Mouse (Mus musculus) kidney, adult 11 months (tissue): ENCODE results near the gene Tpsg1.
A peak's percentile ranks its signal among the peaks of the same experiment; 100 is the strongest.

Experiments
- DNase-seq: peaks from one replicate; pipeline ENCODE4 v3.0.0; 2022

Tpsg1 gene

DNA sequence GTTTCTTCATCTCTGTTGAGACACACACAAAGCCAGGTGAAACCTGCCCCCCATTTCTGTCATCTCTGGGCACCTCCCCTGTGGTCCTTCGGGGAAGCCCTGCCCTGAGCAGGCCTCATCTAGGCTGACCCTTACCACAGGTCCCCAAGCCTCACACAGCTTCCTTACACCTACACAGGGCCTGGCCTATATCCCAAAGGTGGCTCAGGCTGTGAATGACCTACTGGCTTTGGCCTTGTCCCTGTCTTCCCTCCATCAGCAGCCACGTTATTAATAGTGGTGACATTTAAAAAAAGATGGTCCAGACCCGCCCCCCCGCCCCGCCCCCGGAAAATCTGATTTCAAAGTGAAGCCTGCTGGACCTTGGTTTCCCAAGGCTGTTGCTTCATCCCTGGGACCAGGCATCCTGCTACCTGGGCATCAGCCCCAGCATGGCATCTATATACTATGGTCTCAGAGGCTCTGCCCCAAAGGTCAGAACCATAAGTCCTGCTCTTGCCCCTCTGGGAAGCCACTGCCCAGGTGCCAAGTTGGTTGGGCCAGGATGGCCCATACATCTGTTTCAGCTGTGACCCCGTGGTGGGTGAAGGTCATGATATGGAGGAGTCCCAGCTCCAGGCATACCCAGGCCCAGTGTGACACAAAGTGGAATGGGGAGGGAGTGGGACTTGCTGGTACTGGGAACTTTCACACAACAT is 39.4 kb downstream of the Tpsg1 start:
- no peak for DNase-seq

GRCm38 (mm10) chr17:25409621-25410020 is 40.5 kb downstream of the Tpsg1 start:
- DNase-seq, result no peak

GRCm38 (mm10) chr17:25410180-25410579 is 41.1 kb downstream of the Tpsg1 start:
- no peak for DNase-seq

DNA sequence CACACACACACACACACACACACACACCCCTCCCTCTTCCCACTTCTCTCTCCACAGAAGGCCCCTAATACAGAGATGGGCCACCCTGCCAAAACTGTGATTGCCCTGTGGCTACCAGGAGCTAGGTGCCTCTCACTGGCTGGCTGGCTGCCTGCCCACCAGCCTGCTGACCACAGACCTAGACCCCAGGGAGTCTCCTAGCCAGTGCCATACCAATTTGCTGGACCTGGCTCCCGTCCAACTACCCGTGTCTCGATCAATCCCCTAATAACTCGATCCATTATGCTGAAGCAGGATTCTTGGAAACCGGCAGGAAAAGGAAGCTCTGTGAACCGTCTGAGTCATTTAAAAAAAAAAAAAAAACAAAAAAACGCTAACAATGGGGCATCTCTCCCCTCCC is 41.7 kb downstream of the Tpsg1 start:
- DNase-seq, result no peak

DNA sequence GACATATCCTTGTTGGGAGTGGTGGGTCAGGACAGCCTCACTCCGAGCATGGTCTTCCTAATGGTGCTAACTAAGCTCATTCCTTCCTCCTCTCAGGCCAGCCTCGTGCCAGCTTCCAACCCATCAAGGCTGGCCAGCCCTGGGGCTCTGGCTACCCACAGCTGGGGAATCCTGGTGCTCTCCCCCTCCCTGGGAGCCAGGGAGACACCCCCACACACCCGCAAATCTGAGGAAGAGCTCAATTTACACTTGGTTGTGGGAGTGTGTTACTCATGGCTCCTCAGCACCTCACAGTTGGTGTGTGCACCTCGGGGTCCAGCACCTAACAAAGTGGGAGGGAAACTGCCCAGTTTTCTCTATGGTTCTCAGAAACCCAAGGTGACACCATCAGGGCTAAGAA is 42.2 kb downstream of the Tpsg1 start:
- no peak for DNase-seq

GRCm38 (mm10) chr17:25414209-25414608 is 45.1 kb downstream of the Tpsg1 start:
- DNase-seq, result peak; percentile 84

DNA sequence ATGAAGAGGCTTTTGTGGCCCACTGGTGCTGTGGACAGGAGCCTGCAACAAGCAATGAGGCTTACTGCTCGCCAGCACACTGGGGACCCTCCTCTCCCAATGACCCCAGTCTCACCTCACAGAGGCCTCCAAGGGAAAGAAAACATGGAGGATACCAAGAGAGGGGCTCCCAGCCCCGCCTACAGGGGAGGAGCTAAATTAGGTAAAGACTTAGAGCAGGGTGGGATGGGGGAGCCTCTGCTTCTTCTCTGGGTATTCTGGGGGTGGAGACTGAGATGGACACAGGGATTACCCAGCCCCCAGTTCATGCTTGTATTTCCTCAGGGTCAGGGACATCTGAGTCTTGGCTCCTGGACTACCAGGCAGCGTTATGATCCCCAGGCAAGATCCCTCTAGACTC is 45.8 kb downstream of the Tpsg1 start:
- DNase-seq, result no peak

- no peak for DNase-seq
These were observed 46.4 kb downstream of the Tpsg1 start for GRCm38 (mm10) chr17:25415421-25415913.

DNA sequence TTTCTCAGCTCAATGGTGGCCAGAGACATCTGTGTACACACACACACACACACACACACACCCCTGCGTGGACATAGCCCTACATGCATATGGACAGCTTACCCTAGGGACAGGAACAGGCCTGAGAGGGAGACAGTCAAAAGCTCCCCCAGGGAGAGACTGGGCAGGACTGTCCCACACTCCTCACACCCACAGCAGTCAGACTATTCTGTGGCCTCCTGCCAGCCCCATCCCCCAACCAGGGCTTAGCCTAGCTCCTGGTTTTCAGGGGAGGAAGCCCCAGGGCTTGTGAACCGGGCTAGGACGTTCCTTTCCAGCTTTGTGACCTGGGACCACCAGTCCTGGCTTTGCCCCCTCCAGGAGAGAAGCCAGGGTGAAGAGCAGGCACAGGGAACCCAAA is 47.1 kb downstream of the Tpsg1 start:
- DNase-seq, result no peak

DNA sequence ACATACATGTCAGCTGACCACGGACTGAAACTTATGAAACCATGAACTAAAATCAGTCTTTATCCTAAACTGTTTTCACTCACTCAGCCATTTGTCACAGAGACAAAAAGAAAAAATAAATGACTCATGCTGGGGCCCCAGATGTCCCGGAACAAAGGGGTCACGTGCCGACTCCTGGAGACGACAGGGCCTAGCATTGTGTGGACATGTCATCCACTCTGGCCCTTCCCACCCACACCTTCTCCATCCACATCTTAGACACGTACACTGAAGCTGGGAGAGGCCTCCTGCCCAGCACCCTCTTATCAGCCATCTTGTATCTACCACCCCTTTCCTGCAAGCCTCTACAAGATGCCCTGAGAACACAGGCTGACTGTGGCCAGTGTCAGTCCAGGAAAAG is 48.9 kb downstream of the Tpsg1 start:
- no peak for DNase-seq

DNA sequence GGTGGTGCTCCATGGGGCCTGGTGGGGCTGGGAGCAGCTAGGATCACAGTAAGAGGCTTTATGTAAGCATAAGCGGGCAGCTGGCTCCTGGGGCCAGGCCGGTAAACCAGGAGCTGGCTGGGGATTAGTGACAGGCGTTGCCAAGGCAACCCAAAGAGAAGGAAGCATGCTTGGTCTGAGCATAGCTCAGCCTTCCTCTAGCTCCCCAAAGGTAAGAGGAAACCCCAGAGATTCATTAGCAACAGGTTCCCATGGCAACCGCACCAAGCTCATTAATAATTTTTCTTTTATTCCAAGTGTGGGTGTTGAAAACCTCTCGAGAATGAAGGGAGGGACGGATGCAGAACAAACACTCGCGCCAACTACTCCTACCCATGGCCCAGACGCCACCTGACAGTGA is 49.9 kb downstream of the Tpsg1 start:
- DNase-seq, result no peak

- DNase-seq, result no peak
These were observed 51.9 kb downstream of the Tpsg1 start for GRCm38 (mm10) chr17:25420998-25421397.
